Mouse (Mus musculus) liver, adult 2 months (tissue): ENCODE data around the gene Agpat4.

ENCODE experiments used
- CTCF ChIP-seq: fragments of 200-500 bp; IDR thresholded peaks from 2 replicates; pipeline ENCODE4 v1.5.1; 2011; ENCODE audit warnings: low read depth, low read length, control low read depth
- POLR2A ChIP-seq: fragments of 200-500 bp; IDR thresholded peaks from 2 replicates; pipeline ENCODE4 v1.6.1; 2011; ENCODE audit warnings: low read length, control low read depth; ENCODE audit not compliant: insufficient read depth; ENCODE audit errors: extremely low read depth

DNA sequence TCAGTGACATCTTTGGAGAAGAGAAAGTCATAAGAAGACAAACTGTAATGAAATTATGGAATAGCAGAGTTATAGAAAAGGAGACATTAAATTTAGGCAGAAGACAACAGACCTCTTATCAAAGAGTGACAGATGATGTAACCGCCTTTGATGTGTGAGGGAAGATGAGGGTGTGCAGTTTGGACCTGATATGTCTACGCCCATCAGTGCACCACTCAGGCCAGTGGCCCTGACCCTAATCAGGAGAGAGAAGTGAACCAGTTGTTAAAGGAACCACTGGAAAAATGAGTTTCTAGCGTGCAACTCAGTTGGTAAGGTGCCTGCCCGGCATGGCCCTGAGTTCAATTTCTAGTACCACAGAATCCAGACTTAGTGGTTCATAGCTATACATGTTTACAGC is 67.4 kb downstream of the Agpat4 start:
- TF ChIP-seq CTCF (no peak), POLR2A (no peak)
